Mouse (Mus musculus): ENCODE measurements around the gene Scarf2.

Gene Scarf2

GRCm38 (mm10) chr16:17796971-17797811 is at the start of gene Scarf2:
Gene Scarf2 (plus strand): TSS chr16:17797282.
- no peak for ATAC-seq (ENCODE audit: low TSS enrichment)

GRCm38 (mm10) chr16:17753001-17753400 is 44.1 kb upstream of the Scarf2 start:
- ATAC-seq (ENCODE audit: low TSS enrichment), result no peak

- ATAC-seq (ENCODE audit: low TSS enrichment), result no peak
Measured at GRCm38 (mm10) chr16:17753686-17754085, 43.4 kb upstream of the Scarf2 start.

GRCm38 (mm10) chr16:17757756-17758155 is 39.3 kb upstream of the Scarf2 start:
- no peak for ATAC-seq (ENCODE audit: low TSS enrichment)

GRCm38 (mm10) chr16:17758902-17759301 is 38.2 kb upstream of the Scarf2 start:
- no peak; the same call in 1 of the 2 replicates for ATAC-seq (ENCODE audit: low TSS enrichment)

- ATAC-seq (ENCODE audit: low TSS enrichment), result peak; percentile 86
Measured at GRCm38 (mm10) chr16:17759344-17759773, 37.7 kb upstream of the Scarf2 start, which contains the start of gene Klhl22. Gene Klhl22 (plus strand): TSS chr16:17759618.

GRCm38 (mm10) chr16:17759813-17760321 is 37.2 kb upstream of the Scarf2 start:
- peak; percentile 47 for ATAC-seq (ENCODE audit: low TSS enrichment)

- ATAC-seq (ENCODE audit: low TSS enrichment), result no peak
Measured at GRCm38 (mm10) chr16:17760657-17761056, 36.4 kb upstream of the Scarf2 start.

- ATAC-seq (ENCODE audit: low TSS enrichment), result no peak
Measured at GRCm38 (mm10) chr16:17761074-17761473, 36.0 kb upstream of the Scarf2 start.

- no peak for ATAC-seq (ENCODE audit: low TSS enrichment)
Measured at GRCm38 (mm10) chr16:17764108-17764511, 33.0 kb upstream of the Scarf2 start.

GRCm38 (mm10) chr16:17768834-17769233 is 28.2 kb upstream of the Scarf2 start:
- ATAC-seq (ENCODE audit: low TSS enrichment), result peak; percentile 59

GRCm38 (mm10) chr16:17771117-17771865 is 25.8 kb upstream of the Scarf2 start:
- no peak for ATAC-seq (ENCODE audit: low TSS enrichment)

GRCm38 (mm10) chr16:17776828-17777227 is 20.3 kb upstream of the Scarf2 start:
- no peak for ATAC-seq (ENCODE audit: low TSS enrichment)

- ATAC-seq (ENCODE audit: low TSS enrichment), result no peak
Measured at GRCm38 (mm10) chr16:17778223-17778622, 18.9 kb upstream of the Scarf2 start.

GRCm38 (mm10) chr16:17779692-17780091 is 17.4 kb upstream of the Scarf2 start:
- ATAC-seq (ENCODE audit: low TSS enrichment), result no peak

- ATAC-seq (ENCODE audit: low TSS enrichment), result no peak; the same call in 1 of the 2 replicates
Measured at GRCm38 (mm10) chr16:17785337-17785736, 11.7 kb upstream of the Scarf2 start.

GRCm38 (mm10) chr16:17792728-17793127 is 4.4 kb upstream of the Scarf2 start:
- no peak for ATAC-seq (ENCODE audit: low TSS enrichment)

GRCm38 (mm10) chr16:17794047-17794446 is 3.0 kb upstream of the Scarf2 start:
- peak; percentile 72; the same call in 1 of the 2 replicates for ATAC-seq (ENCODE audit: low TSS enrichment)

GRCm38 (mm10) chr16:17795643-17796042 is 1.4 kb upstream of the Scarf2 start:
- ATAC-seq (ENCODE audit: low TSS enrichment), result no peak

GRCm38 (mm10) chr16:17796519-17796918 is 563 bp upstream of the Scarf2 start:
- no peak for ATAC-seq (ENCODE audit: low TSS enrichment)

- no peak for ATAC-seq (ENCODE audit: low TSS enrichment)
Measured at GRCm38 (mm10) chr16:17797812-17798311, 780 bp downstream of the Scarf2 start.

Measured in frontal cortex, adult (tissue).